ENCODE assay signal across 20 mouse cellular contexts in genomic region chr1:185490603-185491002, GRCm38 (mm10). TPM values are rescaled to one million over a fixed set of nuclear protein-coding genes. Genes with fewer than 3 reads are reported as not detected.
"Had no signal": no experiment of that assay in that cellular context is flagged by ENCODE, and none has a peak within 500 bp of the region (broad histone marks: within the 10 kb centered on the region; RNA-seq: fewer than 3 reads in every experiment).

No protein-coding gene starts in this region.

- H3K4me2 ChIP-seq: liver, embryonic 15.5 days; lung, embryonic 15.5 days; midbrain, embryonic 13.5 days; neural tube, embryonic 13.5 days; stomach, embryonic 15.5 days had no signal

- H3K27ac ChIP-seq: liver, embryonic 15.5 days; lung, embryonic 15.5 days; midbrain, embryonic 13.5 days; neural tube, embryonic 13.5 days; stomach, embryonic 15.5 days had no signal

- H3K27me3 ChIP-seq: lung, embryonic 15.5 days; midbrain, embryonic 13.5 days; neural tube, embryonic 13.5 days; stomach, embryonic 15.5 days had no signal

- H3K9me3 ChIP-seq: liver, embryonic 15.5 days; lung, embryonic 15.5 days; megakaryocyte, embryonic 14.5 days; midbrain, embryonic 10.5 days; midbrain, embryonic 13.5 days; neural tube, embryonic 13.5 days; stomach, embryonic 15.5 days had no signal

- H3K9ac ChIP-seq: liver, embryonic 15.5 days; lung, embryonic 15.5 days; midbrain, embryonic 13.5 days; neural tube, embryonic 13.5 days; stomach, embryonic 15.5 days had no signal

- H3K4me1 ChIP-seq: lung, embryonic 15.5 days; megakaryocyte, embryonic 14.5 days; stomach, embryonic 15.5 days had no signal

- DNase-seq: kidney, postnatal 14 days; kidney, postnatal 4 days; lung, adult 18-20 months; lung, postnatal 10 days; lung, postnatal 36 days; retina, postnatal 1 day; right cerebral cortex, postnatal 25 days; spleen, adult 18-20 months; thymus, postnatal 25 days had no signal

- H3K36me3 ChIP-seq: liver, embryonic 15.5 days; lung, embryonic 15.5 days; midbrain, embryonic 10.5 days; midbrain, embryonic 13.5 days; neural tube, embryonic 13.5 days; stomach, embryonic 15.5 days had no signal

- H3K4me3 ChIP-seq: liver, embryonic 15.5 days; lung, embryonic 15.5 days; megakaryocyte, embryonic 14.5 days; midbrain, embryonic 10.5 days; midbrain, embryonic 13.5 days; myocyte; neural tube, embryonic 13.5 days; stomach, embryonic 15.5 days had no signal

- ATAC-seq: midbrain, embryonic 13.5 days; midbrain, embryonic 16.5 days had no signal

RNA-seq across cellular contexts. Expression of gene Slc30a10, which starts 36.0 kb away (rescaled TPM):
- total RNA-seq: monocyte, adult 5-6 weeks; neutrophil, adult 5-6 weeks had no signal
- polyA plus RNA-seq: lung, embryonic 15.5 days; myocyte had no signal
